Mouse (Mus musculus) thymus, postnatal 4 days (tissue): ENCODE results near the gene Ceacam18.
"Not testable (repeated sequence)": the region's sequence is repeated elsewhere in the genome, so short reads cannot be mapped to it uniquely, and the experiment has no call there.

Source experiments
- DNase-seq: peaks from one replicate; pipeline ENCODE4 v3.0.0; 2021

The Ceacam18 gene

GRCm38 (mm10) chr7:43634500-43634899, at the start of gene Ceacam18:
Gene Ceacam18 (plus strand): TSS chr7:43634707.
- no peak for DNase-seq

- DNase-seq = peak; percentile 42
Measured at GRCm38 (mm10) chr7:43584790-43585189, 49.7 kb upstream of the Ceacam18 start.

GRCm38 (mm10) chr7:43601884-43602283, 32.6 kb upstream of the Ceacam18 start:
- DNase-seq = no peak

- DNase-seq = peak; percentile 63
Measured at GRCm38 (mm10) chr7:43606896-43607742, 27.4 kb upstream of the Ceacam18 start, which contains the start of gene Zfp819. Gene Zfp819 (plus strand): TSS chr7:43607169.

- no peak for DNase-seq
Measured at GRCm38 (mm10) chr7:43607743-43608287, 26.7 kb upstream of the Ceacam18 start.

- DNase-seq = no peak
Measured at GRCm38 (mm10) chr7:43608316-43608824, 26.1 kb upstream of the Ceacam18 start.

- DNase-seq = no peak
Measured at GRCm38 (mm10) chr7:43613816-43614551, 20.5 kb upstream of the Ceacam18 start.

- DNase-seq = no peak
Measured at GRCm38 (mm10) chr7:43622927-43623326, 11.6 kb upstream of the Ceacam18 start.

GRCm38 (mm10) chr7:43623819-43624218, 10.7 kb upstream of the Ceacam18 start:
- no peak for DNase-seq

GRCm38 (mm10) chr7:43625065-43625464, 9.4 kb upstream of the Ceacam18 start:
- no peak for DNase-seq

GRCm38 (mm10) chr7:43625794-43626422, 8.6 kb upstream of the Ceacam18 start:
- no peak for DNase-seq

GRCm38 (mm10) chr7:43633940-43634339, 567 bp upstream of the Ceacam18 start:
- no peak for DNase-seq

- DNase-seq = no peak
Measured at GRCm38 (mm10) chr7:43636194-43636593, 1.7 kb downstream of the Ceacam18 start.

GRCm38 (mm10) chr7:43637118-43637517, 2.6 kb downstream of the Ceacam18 start:
- DNase-seq = no peak

GRCm38 (mm10) chr7:43642587-43642986, 8.1 kb downstream of the Ceacam18 start:
- DNase-seq = no peak

- DNase-seq = no peak
Measured at GRCm38 (mm10) chr7:43643046-43643652, 8.6 kb downstream of the Ceacam18 start.

GRCm38 (mm10) chr7:43652683-43653082, 18.2 kb downstream of the Ceacam18 start:
- DNase-seq = no peak

GRCm38 (mm10) chr7:43654519-43654918, 20.0 kb downstream of the Ceacam18 start:
- no peak for DNase-seq

GRCm38 (mm10) chr7:43656232-43656631, 21.7 kb downstream of the Ceacam18 start:
- DNase-seq = no peak

- no peak for DNase-seq
Measured at GRCm38 (mm10) chr7:43660002-43660401, 25.5 kb downstream of the Ceacam18 start, which contains the start of gene Siglece. Gene Siglece (minus strand): TSS chr7:43660161.

- DNase-seq = no peak
Measured at GRCm38 (mm10) chr7:43662804-43663203, 28.3 kb downstream of the Ceacam18 start.

- DNase-seq = not testable (repeated sequence)
Measured at GRCm38 (mm10) chr7:43667221-43667620, 32.7 kb downstream of the Ceacam18 start.
